Mouse (Mus musculus) hematopoietic stem cell, adult 5-6 weeks (primary cell): Measurements from ENCODE around the gene Lrrc7. TPM values are rescaled to one million over a fixed set of nuclear protein-coding genes. Genes with fewer than 3 reads are reported as not detected.

Experiments
- ATAC-seq, 2 experiments: fragments of 125-278 bp in 1 of 2; replicated peaks in 1 of 2; 2 replicates each; pipeline ENCODE4 v1.8.0; 2016 to 2017; ENCODE audit warnings: inconsistent platforms in 2 of 2, mild to moderate bottlenecking in 2 of 2, moderate number of reproducible peaks in 2 of 2, low read depth in 1 of 2, moderate TSS enrichment in 1 of 2; ENCODE audit not compliant: low FRiP score in 2 of 2, poor library complexity in 2 of 2, severe bottlenecking in 2 of 2, insufficient read depth in 1 of 2, low TSS enrichment in 1 of 2
- total RNA-seq: library from RNA; stranded (forward); fragments of 172-1452, 232-1000 nt; gene quantifications from 2 replicates; pipeline ENCODE4 v1.2.3, GENCODE M21; 2017

Lrrc7 gene
- total RNA-seq, 1 experiment from 2014 or later, result not detected

- ATAC-seq, result no peak
Measured at GRCm38 (mm10) chr3:158049508-158049907, 512.5 kb downstream of the Lrrc7 start.

GRCm38 (mm10) chr3:158040755-158041154 is 521.3 kb downstream of the Lrrc7 start:
- ATAC-seq, result no peak

GRCm38 (mm10) chr3:158038106-158038505 is 523.9 kb downstream of the Lrrc7 start:
- ATAC-seq, result no peak

- peak; percentile 92 to 94 for ATAC-seq
Measured at GRCm38 (mm10) chr3:158036329-158036988, 525.6 kb downstream of the Lrrc7 start, which contains the start of the genes Srsf11 and Lrrc40. Gene Srsf11 (minus strand): TSS chr3:158036639. Gene Lrrc40 (plus strand): TSS chr3:158036662.

GRCm38 (mm10) chr3:158035866-158036265 is 526.2 kb downstream of the Lrrc7 start:
- no peak for ATAC-seq
